Mouse (Mus musculus): ENCODE measurements around the gene Dok4.

The Dok4 gene

DNA sequence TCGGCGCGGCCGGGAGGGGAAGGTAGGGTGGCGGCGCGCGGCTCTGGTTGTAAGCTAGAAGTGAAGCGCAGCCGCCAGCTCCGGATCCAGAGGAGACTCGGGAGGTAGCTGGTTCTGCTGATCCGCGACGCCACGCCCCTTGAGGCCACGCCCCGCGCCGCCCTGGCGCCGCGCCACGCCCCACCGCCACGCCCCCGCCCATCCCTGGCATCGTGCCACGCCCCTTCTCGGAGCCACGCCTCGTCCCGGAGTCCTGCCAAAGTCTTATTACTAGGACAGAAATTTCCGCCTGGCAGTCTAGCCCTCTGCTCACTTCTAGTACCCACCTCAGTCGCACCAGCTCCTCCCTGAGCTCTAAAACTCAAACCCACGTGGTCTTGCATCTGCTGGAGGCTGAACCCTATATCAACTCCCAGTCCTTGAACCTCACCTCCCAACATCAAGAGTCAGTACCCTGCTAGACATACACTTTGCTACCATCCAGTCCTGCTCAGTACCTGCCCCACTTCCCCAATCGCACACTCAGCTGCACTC is at the start of gene Dok4:
Dok4 (minus strand) TSS at position 134 of the 534 bp plus-strand sequence.
- DNase-seq = peak; percentile 54

DNA sequence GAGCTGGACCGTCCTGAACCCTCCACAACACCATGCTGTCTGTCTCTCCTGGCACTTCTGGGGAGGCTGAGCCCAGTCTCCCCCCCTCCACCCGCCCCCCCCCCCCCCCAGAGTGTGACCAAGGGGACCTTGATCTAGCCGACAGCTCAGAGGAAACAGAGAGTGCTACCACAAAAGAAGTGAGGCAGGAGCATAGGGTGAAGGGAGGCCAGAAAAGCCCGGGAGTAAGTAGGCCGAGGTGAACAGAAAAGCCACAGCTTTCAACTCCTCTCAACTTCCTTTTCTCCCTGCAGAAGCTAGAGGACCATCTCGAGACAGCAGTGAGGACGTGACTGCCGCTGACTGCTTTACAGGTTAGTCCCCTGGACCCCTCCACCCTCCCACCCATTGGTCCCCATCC is 47.3 kb upstream of the Dok4 start, which contains the start of gene Adgrg5:
Adgrg5 (plus strand) TSS at position 290 of the 400 bp plus-strand sequence.
- no peak for DNase-seq

DNA sequence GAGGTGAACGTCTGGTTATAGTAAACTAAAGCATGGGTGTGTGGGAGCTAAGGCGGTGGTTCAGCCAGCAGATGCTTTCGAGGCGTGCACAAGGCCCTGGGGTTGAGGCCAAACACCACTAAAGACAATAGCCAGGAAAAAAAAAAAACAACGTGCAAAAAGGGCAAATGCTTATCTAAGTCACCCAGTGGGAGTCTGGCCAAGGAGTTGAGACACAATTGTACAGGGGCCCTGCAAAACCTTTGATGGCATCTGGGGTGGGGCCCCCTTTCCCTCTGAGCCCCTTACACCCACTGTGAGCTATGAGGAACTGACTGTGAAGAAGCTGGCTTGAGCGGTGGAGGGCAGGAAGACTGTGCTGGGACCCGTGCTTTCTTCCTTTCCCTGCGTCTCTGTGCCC is 46.5 kb upstream of the Dok4 start:
- no peak for DNase-seq

DNA sequence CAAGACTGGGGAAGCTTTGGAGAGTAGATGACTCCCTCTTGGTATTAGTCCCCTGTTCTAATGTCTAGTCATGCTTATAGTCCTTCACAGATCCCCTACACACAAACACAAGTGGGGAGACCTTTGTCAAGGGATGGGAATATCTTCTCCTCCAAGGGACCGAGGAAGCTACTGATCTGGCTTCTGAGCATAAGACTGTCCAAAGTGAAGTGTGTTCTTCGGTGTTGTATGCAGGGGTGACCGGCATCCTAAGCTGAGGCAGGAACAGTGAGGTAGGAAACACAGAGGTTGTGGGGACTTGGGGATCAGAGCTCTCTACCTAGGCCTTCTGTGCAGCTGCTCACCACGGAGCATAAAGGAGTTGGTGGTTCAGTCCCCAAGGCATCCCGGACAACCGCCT is 46.0 kb upstream of the Dok4 start:
- DNase-seq = no peak

DNA sequence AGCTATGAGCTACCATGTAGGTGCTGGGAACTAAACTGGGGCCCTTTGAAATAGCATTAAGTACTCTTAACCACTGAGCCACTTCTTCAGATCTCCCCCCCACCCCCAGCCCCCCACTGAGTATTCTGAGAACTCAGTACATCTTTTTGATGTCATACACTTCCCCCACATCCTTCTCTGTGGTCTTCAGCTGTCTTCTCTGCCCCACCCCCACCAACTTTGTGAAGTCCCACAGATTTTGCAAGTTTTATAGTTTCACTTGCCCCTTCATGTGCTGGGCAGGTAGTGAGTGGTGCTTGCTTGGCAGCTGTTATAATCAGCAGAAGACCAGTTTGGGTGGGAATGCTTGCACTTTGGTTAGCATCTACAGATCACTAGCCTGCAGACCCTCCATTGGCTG is 43.1 kb upstream of the Dok4 start:
- DNase-seq = no peak

DNA sequence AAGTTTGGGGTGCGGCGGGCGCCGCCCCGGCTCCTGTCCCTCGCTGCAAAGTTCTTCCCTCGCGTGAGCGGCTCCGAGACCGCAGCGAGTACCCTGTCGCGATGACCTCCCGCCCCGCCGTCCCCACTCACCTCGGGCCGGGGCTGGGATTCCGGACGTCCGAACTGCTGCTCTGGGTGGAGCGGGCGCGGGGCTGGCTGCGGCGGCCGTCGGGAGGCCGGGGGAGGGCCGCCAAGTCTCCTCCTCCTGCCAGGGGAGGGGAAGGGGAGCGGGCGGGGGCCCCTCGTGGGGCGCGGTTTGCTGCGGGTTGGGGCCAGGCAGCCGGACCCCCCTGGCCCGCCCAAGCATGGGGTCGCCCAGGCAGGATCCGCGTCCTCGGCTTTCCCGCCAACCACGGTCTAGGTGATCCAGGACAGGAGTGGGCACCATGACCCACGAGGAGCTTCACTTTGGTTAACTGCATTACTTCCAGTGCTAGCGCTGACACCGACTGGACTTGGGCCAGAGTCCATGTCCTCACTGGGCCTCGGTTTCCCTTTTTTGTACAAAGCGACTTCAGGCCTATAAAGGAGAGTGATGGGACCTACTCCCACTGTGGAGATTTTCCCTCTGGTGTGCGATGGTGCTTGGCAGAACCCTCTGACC is 41.8 kb upstream of the Dok4 start, which contains the start of gene Ccdc102a:
Ccdc102a (minus strand) TSS at position 248 of the 645 bp plus-strand sequence.
- no peak for DNase-seq

DNA sequence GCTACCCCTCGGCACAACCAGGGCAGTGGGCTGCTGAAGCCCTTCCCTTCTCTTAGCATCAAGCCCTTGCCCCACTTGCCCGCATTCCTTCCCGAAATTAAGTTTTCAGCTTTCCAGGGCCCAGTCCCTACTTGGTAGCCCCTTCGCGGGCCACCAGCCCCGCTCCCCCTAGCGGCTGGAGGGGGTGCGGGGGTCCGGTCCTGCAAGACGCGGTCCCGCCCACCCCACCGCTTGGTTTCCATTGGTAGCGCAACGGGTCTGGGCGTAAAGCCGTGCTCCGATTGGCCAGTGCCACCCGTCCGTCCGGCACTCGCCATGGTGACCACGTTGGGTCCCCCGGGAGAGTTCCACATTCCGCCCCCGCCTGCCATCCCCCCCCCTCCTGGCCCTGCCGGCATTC is 41.2 kb upstream of the Dok4 start:
- peak; percentile 40 for DNase-seq

DNA sequence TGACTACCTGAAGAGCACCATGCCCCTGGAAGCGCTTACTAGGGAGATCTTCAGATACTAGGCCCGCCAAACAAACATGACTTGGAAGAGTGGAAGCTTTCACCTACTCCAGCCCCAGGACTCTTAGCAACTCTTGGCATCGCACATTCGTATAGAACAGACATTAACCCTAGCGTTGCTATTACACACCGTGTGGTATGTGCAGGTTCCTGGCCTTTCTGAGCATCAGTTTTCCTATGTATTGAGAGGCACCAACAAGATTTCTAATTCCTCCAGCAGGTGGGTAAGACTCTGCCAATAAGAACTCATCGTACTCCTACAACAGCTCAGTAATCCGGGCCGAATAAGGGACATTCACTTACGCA is 40.8 kb upstream of the Dok4 start:
- no peak for DNase-seq

DNA sequence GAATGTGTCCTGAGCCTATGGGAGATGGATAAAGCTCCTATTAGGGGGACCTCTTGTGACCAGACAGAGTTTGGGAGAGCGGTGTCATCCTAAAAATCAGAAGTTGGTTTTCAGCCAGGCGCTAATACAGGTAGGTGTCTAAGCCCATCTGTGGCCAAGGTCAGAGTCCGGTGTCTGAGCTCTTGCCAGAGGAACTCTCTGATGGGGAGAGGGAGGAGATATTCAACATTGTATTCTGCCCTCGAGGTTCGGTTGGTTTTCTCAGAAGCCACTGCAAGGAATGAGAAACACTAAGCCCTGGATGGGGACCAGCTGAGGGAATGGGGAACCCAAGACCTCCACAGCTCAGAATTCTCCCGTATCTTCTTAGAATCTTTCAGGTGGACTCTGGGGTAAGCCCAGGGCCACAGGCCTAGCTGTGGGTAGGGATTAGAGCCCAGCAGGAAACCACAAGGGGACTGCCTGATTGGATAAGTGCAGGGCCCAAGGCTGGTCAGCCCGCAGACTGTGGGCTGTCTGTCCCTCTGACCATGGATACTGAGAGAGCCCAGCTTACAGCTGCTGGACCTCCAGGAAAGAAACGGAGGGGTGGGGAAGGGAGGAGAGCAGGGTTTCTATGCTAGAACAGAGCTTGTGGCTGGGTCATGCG is 40.3 kb upstream of the Dok4 start:
- no peak for DNase-seq

DNA sequence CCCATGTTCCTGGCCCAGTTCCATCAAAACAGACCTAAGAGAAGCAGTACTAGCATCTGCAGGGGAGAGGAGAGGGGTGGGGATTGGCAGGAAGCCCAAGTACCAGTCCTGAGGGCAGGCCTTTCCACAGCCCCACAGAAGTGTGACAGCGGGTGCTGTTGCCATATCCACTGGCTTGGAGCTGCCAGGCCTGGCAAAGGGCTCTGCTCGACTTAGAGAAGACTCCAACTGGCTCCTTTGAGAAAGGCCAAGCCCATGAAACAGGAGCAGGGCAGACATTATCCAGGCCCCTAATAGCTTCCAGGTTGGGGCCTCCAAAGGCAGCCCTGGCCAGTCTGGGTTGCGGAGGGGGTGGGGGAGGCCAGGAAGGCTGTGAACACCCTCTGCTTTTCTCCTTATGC is 38.6 kb upstream of the Dok4 start:
- DNase-seq = no peak

DNA sequence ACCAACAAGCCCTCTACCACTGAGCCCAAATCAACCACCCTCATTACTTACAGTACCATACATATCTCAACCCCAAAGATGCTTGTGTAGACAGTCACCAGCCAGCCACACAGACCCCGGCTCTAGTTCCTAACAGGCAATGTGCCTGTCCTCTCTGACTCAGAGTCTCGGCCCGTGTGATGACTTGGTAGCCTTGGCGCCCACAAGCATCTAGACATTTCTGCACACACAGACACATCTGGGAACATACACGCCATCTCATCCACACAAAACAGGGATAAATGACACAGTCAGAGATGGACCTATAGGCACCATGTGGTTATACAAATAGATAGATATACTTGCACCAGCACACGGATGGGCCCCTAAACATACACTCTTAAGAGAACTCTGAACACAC is 38.1 kb upstream of the Dok4 start:
- no peak for DNase-seq

DNA sequence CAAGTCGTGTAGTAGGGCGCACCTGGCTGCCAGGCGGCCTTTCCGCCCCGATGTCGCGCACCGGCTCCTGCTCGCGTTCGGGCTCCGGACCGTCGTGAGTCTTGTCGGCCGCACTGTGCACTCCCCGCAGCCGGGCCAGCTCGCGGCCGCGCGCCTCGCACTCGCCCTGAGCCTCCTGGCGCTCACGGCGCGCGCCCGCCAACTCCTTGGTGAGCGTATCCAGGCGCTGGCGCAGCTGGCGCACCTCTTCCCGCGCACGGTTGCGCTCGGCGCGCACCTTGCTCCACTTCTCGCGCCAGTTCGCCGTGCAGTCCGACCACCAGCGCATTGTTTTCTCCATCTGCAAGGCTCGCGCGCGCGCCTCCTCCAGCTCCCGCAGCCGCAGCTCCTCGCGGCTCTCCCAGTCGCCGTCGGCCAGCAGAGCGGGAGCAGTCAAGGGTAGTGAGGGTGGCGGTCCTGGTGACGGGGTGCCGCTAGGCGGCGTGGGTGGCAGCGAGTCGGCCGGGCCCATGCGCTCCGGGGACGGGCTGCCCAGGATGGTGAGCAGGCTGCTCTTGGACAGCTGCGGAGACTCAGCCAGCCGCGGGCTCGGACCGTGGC is 37.0 kb upstream of the Dok4 start:
- DNase-seq = no peak

DNA sequence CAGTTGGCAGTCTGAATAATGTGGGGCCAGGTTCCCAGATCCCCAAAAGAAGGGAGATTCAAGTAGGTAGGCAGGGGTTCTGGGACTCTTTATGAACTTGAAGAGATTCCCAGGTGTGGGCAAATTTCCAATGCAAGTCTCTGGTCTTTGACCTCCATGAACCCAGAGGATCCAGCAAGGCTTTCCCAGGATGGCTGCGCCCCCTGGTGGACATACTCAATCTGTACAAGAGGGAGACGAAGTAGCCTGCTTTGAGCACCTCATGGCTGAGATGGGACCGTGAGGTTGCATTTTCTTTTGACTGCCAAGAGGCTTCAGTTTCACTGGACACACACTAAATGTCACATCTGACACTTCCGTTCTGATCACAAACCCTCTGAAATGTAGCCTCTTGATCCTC is 32.7 kb upstream of the Dok4 start:
- DNase-seq = peak; percentile 61

DNA sequence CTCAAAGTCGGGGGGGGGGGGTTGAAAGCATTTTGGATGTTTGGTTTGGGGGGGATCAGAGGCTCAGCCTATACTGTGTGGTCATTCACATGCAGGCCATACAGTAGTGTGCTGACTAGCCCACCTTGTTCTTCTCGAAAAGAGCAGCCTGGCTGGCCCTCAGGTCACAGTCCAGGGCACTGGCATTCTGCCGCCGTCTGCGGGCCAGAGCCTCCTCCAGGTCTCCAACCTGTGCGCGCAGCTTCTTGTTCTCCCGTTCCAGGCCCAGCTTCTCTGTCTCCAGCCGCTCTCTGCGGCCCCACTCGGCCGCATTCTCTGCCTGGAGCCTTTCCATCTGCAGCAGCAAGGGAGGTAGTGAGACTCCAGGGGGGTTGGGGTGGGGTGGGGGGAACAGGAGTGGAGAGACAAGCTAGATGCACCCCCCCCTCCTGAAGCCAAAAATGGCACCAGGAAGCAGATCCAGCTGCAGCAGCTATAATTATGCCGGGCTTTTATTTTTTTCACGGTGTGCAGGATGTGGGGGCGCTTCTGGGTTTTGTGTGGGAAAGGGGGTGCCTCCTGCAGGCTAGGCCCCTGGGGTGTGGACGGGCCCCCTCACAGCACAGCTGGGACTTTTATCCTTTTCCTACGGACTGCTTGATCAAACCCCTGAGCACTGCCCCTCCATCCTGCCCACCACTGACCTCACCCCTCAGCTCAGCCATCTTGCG is 31.6 kb upstream of the Dok4 start:
- no peak for DNase-seq

DNA sequence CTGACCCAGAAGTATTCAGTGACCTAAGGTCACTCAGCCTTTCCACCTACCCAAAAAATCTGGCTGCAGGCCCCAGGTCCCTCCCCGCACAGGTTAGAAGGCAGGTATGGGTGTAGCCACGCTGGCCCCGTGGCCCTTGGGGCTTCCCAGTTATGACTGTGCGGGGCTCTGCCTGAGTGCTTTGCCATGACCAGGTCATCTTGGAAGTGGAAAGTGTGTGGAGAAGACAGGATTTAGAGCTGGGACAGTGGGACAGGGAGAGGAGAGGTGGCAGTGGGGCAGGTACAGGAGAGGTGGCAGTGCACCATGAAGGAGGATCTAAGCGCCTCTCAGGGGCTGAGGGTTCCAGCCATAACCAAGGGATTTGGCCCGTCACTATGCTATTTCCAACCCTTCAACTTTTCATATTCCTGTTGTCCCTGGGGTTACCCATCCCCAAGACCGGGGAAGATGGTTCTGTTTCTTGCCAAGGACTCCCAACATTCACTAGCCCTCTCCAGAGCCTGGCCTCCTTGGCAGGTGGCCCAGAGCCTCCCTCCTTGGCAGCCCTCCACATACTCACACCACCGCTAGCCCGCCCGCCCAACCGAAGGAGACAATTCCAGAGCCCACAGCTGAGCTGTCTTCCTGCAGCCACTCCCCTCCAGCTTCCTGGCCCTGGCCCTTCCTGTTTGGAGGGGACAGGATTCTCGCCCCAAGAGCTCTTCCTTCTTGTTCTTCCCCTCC is 28.5 kb upstream of the Dok4 start:
- DNase-seq = no peak

DNA sequence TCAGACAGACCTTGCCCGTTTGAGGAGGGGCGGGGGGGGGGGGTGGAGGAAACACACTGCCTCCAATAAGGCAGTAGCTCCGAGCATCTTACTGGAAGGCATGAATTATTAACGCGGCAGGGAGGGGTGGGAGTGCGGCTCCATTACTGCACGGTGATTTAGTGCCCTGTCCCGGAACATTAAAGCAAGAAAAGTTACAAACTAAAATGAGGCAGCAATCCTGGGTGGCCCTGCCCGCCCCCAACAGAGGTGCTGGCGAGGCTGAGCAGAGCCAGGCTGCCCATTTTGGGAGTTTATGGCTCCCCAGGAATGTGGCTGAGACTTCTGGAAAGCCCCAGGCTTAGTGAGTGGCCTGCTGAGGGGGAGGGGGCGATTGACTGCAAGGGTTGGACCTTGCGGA is 27.6 kb upstream of the Dok4 start:
- DNase-seq = no peak

DNA sequence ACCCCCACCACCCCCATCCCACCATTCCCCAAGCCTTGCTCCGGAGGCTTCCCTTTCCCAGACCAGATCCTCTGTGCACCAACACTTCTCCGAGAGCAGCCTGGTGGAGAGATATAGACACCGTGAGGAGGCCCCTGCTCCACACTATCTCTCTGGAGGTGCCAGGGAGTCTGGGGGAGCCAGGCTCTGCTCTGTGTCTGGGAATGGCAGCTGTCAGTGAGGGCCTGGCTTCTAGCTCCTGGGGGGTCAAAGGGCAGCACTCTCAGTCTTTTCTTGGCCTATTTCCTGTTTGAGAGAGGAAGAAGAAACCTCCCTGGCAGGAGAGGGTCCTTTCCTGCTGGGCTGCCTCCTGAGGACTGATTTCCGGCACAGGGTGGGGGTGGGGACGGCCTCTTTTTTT is 24.9 kb upstream of the Dok4 start:
- no peak for DNase-seq

DNA sequence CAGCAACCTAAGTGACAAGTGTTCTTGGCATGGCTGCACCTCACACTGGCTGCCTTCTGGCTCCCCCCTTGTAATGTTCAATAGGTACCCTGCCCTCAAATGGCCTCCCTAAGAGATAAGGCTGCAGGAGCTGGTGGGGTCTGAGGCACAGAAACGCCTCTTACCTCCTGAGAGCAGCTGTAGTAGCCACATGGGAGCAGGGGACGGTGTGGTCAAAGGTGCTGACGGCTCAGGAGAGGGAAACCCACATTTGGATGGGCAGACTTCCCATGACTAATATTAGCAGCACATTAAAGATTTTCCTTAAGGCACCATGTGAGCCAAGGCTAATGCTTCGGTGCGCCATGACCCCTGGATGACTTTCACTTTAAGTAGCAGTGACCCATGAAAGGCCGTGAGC is 24.5 kb upstream of the Dok4 start:
- no peak for DNase-seq

DNA sequence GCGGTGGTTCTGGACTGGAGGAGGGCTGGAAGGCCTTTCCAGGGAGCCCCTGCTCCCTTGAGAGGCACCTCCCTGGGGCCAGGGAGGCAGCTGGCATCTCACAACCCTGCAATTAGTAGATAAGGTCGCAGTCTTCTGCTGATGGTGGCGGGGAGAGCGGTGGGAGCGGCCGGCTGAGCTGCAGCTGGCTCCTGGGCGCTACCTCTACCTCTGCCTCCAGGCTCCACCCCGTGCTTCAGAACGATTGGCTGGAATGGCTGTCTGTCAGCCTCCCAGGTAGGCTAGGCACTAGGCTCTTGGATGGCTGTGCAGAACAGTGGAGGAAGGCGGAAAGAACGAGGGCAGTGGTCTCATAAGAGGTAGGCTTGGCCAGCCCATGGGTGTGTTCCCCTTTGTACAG is 23.1 kb upstream of the Dok4 start:
- DNase-seq = no peak

DNA sequence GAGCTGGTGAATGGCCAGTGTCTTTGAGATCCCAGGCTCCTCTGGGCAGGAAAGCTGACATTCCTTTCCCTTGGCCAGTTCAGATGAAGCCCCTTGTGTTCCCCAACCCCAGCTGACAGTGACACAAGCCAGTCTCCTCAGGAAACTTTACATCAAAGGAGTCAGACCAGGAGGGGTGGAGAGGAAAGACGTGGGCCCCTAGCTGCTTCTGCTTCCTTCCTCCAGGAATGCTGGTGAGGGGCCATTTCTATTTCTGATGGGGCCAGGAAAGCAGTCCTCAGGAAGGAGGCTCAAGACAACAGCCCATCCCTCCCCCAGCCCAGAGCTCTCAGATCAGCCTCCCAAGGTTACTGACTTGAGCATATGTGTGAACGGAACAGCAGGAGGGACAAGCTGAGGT is 16.8 kb upstream of the Dok4 start:
- DNase-seq = no peak

DNA sequence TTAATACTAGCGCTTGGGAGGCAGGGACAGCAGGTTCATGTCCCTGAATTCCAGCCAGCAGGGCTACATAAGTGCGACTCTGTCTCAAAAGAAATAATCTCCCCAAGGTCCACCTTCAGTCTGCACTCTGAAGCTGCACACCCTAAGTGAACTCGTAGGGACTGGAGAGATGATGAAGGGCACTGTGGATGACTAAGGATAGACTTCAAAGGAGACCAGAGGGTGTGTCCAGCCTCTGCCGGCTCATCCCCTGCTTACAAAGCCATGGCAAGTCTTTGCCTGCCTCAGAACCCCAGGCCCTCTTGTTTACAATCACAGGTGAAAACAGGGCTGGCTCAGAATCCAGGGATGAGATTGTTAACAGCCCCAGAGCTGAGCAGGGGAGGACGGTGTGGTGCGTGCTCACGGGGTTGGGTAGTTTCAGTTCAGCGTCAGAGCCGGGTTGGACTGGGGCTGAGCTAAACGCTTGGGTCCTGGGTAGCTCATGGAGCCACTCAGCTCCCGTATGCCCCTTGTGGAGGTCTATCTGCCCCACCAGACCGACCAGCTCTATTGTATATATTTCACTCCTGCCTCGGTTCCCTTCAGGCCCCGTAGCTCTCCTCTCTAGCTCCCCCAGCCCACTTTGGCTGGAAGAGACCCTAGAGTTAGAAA is 12.4 kb upstream of the Dok4 start:
- no peak for DNase-seq

DNA sequence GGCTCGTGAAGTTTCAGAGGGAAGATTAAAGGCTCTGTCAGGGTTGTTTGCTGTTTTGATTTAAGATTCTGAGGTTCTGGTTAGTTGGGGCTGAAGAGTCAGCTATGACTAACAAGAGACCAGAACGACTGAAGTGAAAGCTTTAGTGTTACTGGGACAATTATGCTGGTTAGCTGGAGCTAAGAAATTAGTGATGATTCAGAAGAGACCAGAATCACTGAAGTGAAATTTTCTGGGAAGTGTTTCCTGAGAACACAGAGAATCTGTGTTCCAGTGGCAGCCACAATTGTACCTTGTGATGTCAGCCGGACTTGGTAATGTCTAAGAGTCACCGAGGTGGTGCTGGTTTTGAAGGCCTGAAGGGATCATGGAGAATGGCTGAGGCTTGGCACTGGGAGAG is 4.6 kb upstream of the Dok4 start:
- no peak for DNase-seq

Measured in cerebellum, adult 11-12 months (tissue).